Mouse (Mus musculus) midbrain, embryonic 14.5 days (tissue): ENCODE measurements around the gene Plxnc1. TPM values are rescaled to one million over a fixed set of nuclear protein-coding genes. Genes with fewer than 3 reads are reported as not detected.

ENCODE experiments used
- ATAC-seq: fragments of 200-750 bp; cut with Nextera tagmentation; 2 replicates; pipeline ENCODE4 v1.8.0; 2017; ENCODE audit warnings: moderate number of reproducible peaks, moderate library complexity; ENCODE audit not compliant: low FRiP score, low TSS enrichment
- DNase-seq: peaks from one replicate; pipeline ENCODE4 v3.0.0-alpha.2; 2015
- H3K27ac ChIP-seq: fragments of 300-500 bp; sonication (generic); replicated peaks from 2 replicates; pipeline ENCODE4 v1.5.1; 2014; ENCODE audit warnings: mild to moderate bottlenecking, low read depth, low read length, moderate library complexity
- H3K27me3 ChIP-seq: fragments of 300-500 bp; sonication (generic); 2 replicates; pipeline ENCODE4 v1.6.1; 2014; ENCODE audit warnings: low read length, control low read depth, mixed read lengths; ENCODE audit not compliant: control insufficient read depth, insufficient read depth
- H3K36me3 ChIP-seq: fragments of 300-500 bp; sonication (generic); 2 replicates; pipeline ENCODE4 v1.6.1; 2014; ENCODE audit warnings: low read length, control low read depth; ENCODE audit not compliant: control insufficient read depth, insufficient read depth
- H3K4me1 ChIP-seq: fragments of 300-500 bp; sonication (generic); 2 replicates; pipeline ENCODE4 v1.6.1; 2014; ENCODE audit warnings: mild to moderate bottlenecking, antibody characterized with exemption, low read length, control low read depth; ENCODE audit not compliant: control insufficient read depth, insufficient read depth
- H3K4me2 ChIP-seq: fragments of 300-500 bp; sonication (generic); 2 replicates; pipeline ENCODE4 v1.6.1; 2014; ENCODE audit warnings: mild to moderate bottlenecking, low read length, moderate library complexity
- H3K4me3 ChIP-seq: fragments of 300-500 bp; sonication (generic); replicated peaks from 2 replicates; pipeline ENCODE4 v1.5.1; 2014; ENCODE audit warnings: low read depth, low read length
- H3K9ac ChIP-seq: fragments of 300-500 bp; sonication (generic); replicated peaks from 2 replicates; pipeline ENCODE4 v1.6.1; 2014; ENCODE audit warnings: mild to moderate bottlenecking, low read length, moderate library complexity
- H3K9me3 ChIP-seq: fragments of 300-500 bp; sonication (generic); 2 replicates; pipeline ENCODE4 v1.6.1; 2016; ENCODE audit warnings: low read length, control low read depth, mixed read lengths; ENCODE audit not compliant: control insufficient read depth
- WGBS: fragments of 180-500 bp; shearing (Covaris S2); extraction: QIAGEN DNeasy Blood & Tissue Kit; methylation state at CpG from one replicate; pipeline ENCODE4 v1.1.7; 2014; 5-methylcytosine and 5-hydroxymethylcytosine counted together
- polyA plus RNA-seq: library from polyadenylated mRNA; unstranded; fragments of >200 nt; fragmentation: Nextera tagmentation; extraction: Ambion mirVana; gene quantifications from 2 replicates; pipeline ENCODE4 v1.2.1, GENCODE M21; 2014

Plxnc1 gene
- polyA plus RNA-seq, 1 experiment from 2014 or later: 23.4 TPM

DNA sequence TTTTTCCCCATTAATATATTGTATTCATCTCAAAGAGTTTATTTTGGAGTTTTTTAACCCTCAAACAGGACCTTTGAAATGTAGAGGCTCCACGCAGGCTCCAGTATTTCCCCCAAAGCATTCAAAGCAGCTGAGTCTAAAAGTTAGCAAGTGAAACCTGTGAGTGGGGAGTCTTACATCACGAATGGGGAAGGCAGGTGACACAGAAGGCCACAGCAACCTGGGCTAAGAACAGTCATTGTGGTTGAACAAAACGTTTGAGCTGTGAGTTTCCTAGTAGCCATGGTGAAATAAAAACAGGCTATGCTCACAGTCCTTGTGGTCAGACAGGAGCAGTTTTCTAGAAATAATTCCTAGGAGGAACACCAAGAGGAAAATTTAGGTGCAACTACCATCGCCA, 95.3 kb downstream of the Plxnc1 start:
- Histone ChIP-seq H3K27ac (no peak overlapping the region), H3K4me1 (0 out of 2 replicates have a peak, but pooled peaks cover under 1% of the 10 kb centered on the region), H3K36me3 (0 out of 2 replicates have a peak, but pooled peaks cover 34% of the 10 kb centered on the region), H3K9ac (no peak overlapping the region), H3K4me3 (no peak overlapping the region), H3K27me3 (no peaks in the 10 kb centered on the region), H3K4me2 (no peak overlapping the region), H3K9me3 (no peaks in the 10 kb centered on the region)
- ATAC-seq (no peak), DNase-seq (no peak)
- 87% methylated on average over 4 of the region's 4 CpGs for WGBS

DNA sequence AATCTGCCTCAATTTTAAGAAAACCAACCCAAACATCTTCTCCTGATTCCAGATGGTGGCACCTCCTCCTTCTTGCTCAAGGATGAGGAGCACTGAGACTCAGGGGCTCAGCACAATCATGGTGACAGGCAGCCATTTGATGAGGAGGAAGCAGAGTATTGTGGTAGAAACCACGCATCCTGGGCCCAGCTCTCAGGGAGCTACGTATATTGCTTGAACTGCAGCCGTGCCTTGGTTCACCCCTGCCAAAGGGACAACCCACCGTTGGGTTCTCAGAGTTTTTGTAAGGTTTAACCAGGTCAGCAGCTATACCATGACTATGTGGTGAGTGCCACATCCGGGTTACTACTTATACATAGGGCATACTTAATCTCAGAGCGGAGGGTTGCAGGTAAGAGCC, 96.3 kb downstream of the Plxnc1 start:
- ATAC-seq: no peak
- Histone ChIP-seq H3K27me3 (no peaks in the 10 kb centered on the region), H3K9ac (no peak overlapping the region), H3K4me2 (no peak overlapping the region), H3K27ac (no peak overlapping the region), H3K9me3 (no peaks in the 10 kb centered on the region), H3K4me1 (no peaks in the 10 kb centered on the region), H3K4me3 (no peak overlapping the region), H3K36me3 (0 out of 2 replicates have a peak, but pooled peaks cover 37% of the 10 kb centered on the region)
- WGBS: 92% methylated on average over 6 of the region's 6 CpGs
- no peak for DNase-seq

DNA sequence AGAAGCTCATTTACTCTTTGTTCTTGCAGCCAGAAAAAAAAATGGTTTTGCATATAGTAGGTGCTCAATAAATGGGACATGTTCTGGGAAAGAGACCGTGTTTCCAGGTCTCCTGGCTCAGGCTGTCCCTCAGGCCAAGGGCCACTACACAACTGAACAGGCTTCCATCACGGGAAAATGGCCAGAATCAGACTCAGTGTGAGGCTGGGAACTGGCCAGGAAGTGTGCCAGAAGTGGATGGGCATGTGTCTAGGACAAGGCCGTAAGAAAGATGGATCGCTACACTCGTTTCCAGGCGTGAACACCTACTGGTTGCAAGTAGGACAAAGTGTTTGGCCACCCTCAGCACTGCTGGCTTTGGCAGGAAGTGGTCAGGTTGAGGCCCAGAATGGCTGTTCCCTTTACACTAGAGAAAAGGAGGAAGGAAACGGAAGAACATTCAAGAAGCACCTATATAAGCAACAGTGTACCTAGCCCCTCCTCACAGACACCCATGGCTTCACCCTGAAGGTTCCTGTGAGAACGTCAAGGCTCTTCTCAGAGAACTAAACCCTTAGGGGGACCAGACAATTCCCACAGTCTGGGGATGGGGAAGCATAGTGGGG, 98.0 kb downstream of the Plxnc1 start:
- no peaks in the 10 kb centered on the region for H3K4me1 ChIP-seq
- 92% methylated on average over 8 of the region's 8 CpGs for WGBS
- no peak overlapping the region for H3K9ac ChIP-seq
- no peaks in the 10 kb centered on the region for H3K27me3 ChIP-seq
- H3K36me3 ChIP-seq: peaks cover 48% of the 10 kb centered on the region
- H3K27ac ChIP-seq: no peak overlapping the region
- ATAC-seq (no peak), DNase-seq (no peak)
- H3K4me2 ChIP-seq: no peak overlapping the region
- no peak overlapping the region for H3K4me3 ChIP-seq
- no peaks in the 10 kb centered on the region for H3K9me3 ChIP-seq

DNA sequence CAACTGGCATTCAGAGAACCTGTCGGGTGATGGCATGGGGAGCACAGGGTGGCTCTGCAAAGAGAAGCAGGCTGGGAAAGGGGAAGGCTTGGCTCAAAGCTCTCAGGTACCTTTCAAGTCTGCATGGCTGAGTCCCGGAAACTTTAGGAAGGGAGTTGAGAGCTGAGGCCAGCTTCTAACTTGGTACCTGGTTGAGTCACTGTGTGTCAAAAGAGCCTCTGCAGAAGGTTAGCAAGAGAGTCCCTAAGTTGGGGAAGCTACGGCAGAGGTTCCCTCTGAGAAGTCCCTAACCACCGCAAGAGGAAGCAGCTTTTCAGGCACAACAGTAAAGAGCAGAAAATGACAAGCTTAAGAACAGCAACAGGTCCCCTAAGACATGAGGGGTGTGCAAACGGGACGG, 99.9 kb downstream of the Plxnc1 start:
- DNase-seq: no peak
- peaks cover 59% of the 10 kb centered on the region for H3K36me3 ChIP-seq
- H3K4me3 ChIP-seq: no peak overlapping the region
- no peak for ATAC-seq
- H3K9ac ChIP-seq: no peak overlapping the region
- no peak overlapping the region for H3K4me2 ChIP-seq
- 90% methylated on average over 6 of the region's 6 CpGs for WGBS
- no peak overlapping the region for H3K27ac ChIP-seq
- no peaks in the 10 kb centered on the region for H3K27me3 ChIP-seq
- no peaks in the 10 kb centered on the region for H3K9me3 ChIP-seq
- no peaks in the 10 kb centered on the region for H3K4me1 ChIP-seq

DNA sequence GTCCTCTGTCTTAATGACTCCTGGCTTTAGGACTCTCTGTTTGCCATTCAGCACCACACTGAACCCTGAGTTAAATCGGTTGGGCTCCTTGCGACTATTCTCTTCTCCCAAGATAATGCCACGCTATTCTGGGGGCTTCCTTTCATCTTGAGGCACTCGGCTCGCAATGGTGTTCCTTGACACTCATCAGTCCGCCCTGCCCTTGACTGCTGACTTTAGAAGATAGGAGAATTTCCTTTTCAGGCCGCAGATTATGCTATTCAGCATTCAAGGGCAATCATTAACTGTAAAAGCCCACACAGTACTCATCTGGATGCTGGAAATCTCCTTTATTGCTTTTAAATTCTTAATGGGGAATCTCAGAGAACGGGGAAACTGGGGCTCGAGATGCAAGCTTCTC, 108.8 kb downstream of the Plxnc1 start:
- WGBS: 72% methylated on average over 9 of the region's 9 CpGs
- H3K27me3 ChIP-seq: no peaks in the 10 kb centered on the region

DNA sequence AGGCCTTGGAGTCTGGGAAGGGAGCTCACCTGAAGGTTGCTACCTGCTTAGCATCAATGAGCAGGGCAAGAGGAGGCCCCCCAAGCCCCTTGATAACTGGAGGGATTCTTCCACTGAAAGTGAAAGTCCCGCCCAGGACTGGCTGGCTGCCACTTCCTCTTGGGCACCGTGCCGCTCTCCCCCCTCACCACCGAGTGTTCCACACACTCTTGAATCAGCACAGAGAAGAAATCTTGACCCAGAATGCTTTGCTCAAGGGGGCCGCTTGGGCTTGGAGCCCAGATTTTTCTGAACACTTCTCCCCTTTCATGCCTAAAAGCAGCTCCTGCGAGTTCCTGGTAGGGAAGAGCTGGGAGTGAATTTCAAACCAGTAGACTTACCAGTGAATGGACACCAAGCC, 115.2 kb downstream of the Plxnc1 start:
- peak; percentile 43; the same call in 1 of the 2 replicates for ATAC-seq
- no peaks in the 10 kb centered on the region for H3K27me3 ChIP-seq
- no peak overlapping the region for H3K9ac ChIP-seq
- peaks cover 52% of the 10 kb centered on the region for H3K36me3 ChIP-seq
- H3K4me1 ChIP-seq: no peaks in the 10 kb centered on the region
- 71% methylated on average over 6 of the region's 6 CpGs for WGBS
- H3K9me3 ChIP-seq: no peaks in the 10 kb centered on the region
- H3K27ac ChIP-seq: 0 out of 2 replicates have a peak overlapping the region, but pooled peaks have one; percentile 16
- peak; percentile 77 for DNase-seq
- no peak overlapping the region for H3K4me2 ChIP-seq
- no peak overlapping the region for H3K4me3 ChIP-seq

More for the DNA sequence above, 108.8 kb downstream of the Plxnc1 start:
- H3K9ac ChIP-seq: no peak overlapping the region
- no peaks in the 10 kb centered on the region for H3K4me1 ChIP-seq
- H3K27ac ChIP-seq: no peak overlapping the region
- H3K9me3 ChIP-seq: no peaks in the 10 kb centered on the region
- H3K4me2 ChIP-seq: no peak overlapping the region
- H3K4me3 ChIP-seq: no peak overlapping the region
- ATAC-seq: no peak
- peaks cover 54% of the 10 kb centered on the region for H3K36me3 ChIP-seq
- no peak for DNase-seq

DNA sequence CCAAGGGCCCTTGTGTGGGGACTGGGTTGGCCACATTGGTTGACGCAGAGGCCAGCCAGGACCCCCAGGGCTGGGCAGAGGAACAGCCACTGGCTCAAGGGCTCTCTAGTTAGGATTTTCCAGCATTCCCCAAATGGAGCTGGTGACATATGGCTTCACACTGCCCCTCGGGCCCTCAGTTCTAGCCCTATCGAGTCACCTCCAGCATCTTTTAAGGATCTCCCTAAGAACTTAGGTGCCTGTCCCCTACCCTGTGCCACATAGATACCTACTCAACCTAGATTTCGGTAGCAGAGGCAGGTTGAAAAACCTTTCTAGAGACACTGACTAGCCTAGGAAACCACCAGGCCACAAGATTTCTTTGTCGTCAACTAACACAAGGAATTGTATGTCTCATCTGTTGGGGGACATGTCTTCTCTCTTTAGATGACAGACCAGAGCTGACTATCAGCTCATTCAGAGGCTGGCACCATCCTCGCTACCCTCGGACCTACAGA, 115.9 kb downstream of the Plxnc1 start:
- H3K4me3 ChIP-seq: no peak overlapping the region
- no peaks in the 10 kb centered on the region for H3K4me1 ChIP-seq
- no peak overlapping the region for H3K9ac ChIP-seq
- WGBS: 92% methylated on average over 7 of the region's 7 CpGs
- H3K4me2 ChIP-seq: no peak overlapping the region
- DNase-seq (no peak), ATAC-seq (no peak)
- H3K36me3 ChIP-seq: peaks cover 48% of the 10 kb centered on the region
- no peaks in the 10 kb centered on the region for H3K9me3 ChIP-seq
- H3K27me3 ChIP-seq: no peaks in the 10 kb centered on the region
- H3K27ac ChIP-seq: no peak overlapping the region

DNA sequence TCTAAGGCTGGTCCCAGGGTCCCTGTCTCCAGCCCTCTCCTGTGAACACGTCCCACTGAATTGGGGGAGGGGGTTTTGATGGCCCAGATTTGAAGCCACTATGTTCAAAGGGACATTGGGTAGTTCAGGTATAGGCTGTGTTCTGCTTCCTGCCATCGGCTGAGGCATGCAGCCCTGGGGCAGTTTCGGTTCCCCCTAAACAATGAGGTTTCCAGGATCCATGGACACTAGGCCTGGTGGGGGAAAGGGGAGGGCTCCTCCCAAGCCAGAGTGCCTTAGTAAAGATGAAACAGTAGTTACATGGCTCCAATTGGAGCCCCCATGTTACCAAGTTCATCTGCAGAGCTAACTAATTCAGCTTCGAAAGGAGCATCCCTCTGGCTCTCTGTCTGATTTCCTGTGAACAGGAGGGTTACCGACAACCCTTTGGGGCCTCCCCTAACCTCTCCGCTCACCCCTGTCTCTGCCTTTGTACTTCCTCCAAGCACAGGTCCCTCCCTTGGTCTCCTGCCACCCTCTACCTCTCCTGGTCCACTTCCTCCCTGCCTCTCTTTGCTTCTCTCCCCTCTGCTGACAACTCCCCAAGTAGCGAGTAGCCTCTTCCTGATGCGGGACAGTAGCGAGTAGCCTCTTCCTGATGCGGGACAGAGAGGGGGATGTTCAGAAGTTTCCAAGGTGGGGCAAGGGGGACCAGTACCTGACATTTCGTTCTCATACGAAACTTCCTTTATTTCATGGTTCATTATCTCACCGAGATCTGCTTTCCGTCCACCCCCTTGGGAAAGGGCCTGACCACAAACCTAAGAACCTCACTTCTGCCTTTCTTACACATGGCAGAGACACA, 116.5 kb downstream of the Plxnc1 start:
- Histone ChIP-seq H3K4me2 (no peak overlapping the region), H3K9me3 (no peaks in the 10 kb centered on the region), H3K36me3 (peaks cover 43% of the 10 kb centered on the region), H3K4me3 (no peak overlapping the region), H3K9ac (no peak overlapping the region), H3K27ac (no peak overlapping the region), H3K4me1 (no peaks in the 10 kb centered on the region), H3K27me3 (no peaks in the 10 kb centered on the region)
- DNase-seq (no peak), ATAC-seq (no peak)
- WGBS: 92% methylated on average over 14 of the region's 14 CpGs
